Mouse (Mus musculus): Measurements from ENCODE around the gene Pkd1l2. TPM values are rescaled to one million over a fixed set of nuclear protein-coding genes. Genes with fewer than 3 reads are reported as not detected.

Gene Pkd1l2
- polyA plus RNA-seq, 1 experiment from 2014 or later: not detected

DNA sequence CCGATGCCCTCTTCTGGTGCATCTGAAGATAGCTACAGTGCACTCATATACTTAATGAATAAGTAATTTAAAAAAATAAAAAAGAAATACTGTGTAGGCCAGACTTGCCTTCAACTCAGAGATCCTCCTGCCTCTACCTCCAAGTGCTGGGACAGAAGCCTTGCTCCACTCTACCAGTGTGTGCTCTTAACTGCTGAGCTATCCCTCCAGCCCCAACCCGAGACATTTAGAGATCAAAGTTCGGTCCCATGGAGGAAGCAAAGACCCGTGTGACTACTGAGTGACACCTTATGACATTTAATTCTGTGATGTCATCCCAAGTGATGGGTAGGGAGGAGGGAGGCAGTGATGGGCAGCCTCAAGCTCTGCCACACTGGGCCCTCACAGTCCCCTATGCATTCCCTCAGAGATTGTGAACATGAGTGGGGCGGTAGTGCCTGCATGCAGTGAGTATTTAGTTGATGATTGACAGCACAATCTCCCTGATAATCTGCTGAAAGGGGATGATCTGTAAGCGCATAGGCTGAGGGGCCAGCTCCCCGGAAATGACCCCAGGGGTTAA lies 44.8 kb downstream of the Pkd1l2 start:
- 83% methylated on average over 7 of the region's 7 CpGs for WGBS
- Histone ChIP-seq H3K4me3 (ENCODE audit: low read depth, low read length) (no peak overlapping the region), H3K4me2 (ENCODE audit: low read depth, severe bottlenecking) (no peak overlapping the region), H3K9me3 (ENCODE audit: control insufficient read depth, low read length) (no peaks in the 10 kb centered on the region), H3K27me3 (ENCODE audit: control insufficient read depth, insufficient read depth, low read length) (no peaks in the 10 kb centered on the region), H3K9ac (ENCODE audit: low read length) (no peak overlapping the region), H3K27ac (replicated peaks; ENCODE audit: low read depth, low read length) (no peak overlapping the region), H3K4me1 (ENCODE audit: control insufficient read depth, insufficient read depth, low read length) (no peaks in the 10 kb centered on the region), H3K36me3 (ENCODE audit: control insufficient read depth, insufficient read depth, low read length) (no peaks in the 10 kb centered on the region)
- DNase-seq (ENCODE audit: low spot score) (no peak), ATAC-seq (ENCODE audit: insufficient number of reproducible peaks, low FRiP score, low TSS enrichment, low read depth) (no peak)

DNA sequence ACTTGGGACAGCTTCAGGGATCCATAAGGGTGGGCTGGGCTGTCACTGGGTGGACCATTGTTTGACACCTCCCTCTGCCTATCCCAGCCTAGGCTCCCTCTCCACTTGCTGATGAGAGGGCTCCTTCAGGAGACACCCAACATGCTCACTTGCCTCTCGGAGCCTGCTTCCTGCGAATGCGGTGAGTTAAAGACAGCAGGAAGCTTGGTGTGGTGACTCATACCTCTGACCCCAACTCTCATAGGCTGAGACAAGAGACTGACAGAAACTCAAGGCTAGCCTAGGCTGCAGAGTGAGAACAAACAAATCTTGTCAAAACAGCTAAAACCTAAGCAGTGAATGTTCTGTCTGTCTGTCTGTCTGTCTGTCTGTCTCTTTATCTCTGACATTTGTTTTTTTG lies 48.9 kb downstream of the Pkd1l2 start:
- Histone ChIP-seq H3K4me1 (ENCODE audit: control insufficient read depth, insufficient read depth, low read length) (no peaks in the 10 kb centered on the region), H3K4me3 (ENCODE audit: low read depth, low read length) (no peak overlapping the region), H3K9me3 (ENCODE audit: control insufficient read depth, low read length) (no peaks in the 10 kb centered on the region), H3K4me2 (ENCODE audit: low read depth, severe bottlenecking) (no peak overlapping the region), H3K36me3 (ENCODE audit: control insufficient read depth, insufficient read depth, low read length) (no peaks in the 10 kb centered on the region), H3K27me3 (ENCODE audit: control insufficient read depth, insufficient read depth, low read length) (no peaks in the 10 kb centered on the region), H3K9ac (ENCODE audit: low read length) (no peak overlapping the region), H3K27ac (replicated peaks; ENCODE audit: low read depth, low read length) (no peak overlapping the region)
- DNase-seq (ENCODE audit: low spot score) (no peak), ATAC-seq (ENCODE audit: insufficient number of reproducible peaks, low FRiP score, low TSS enrichment, low read depth) (no peak)
- WGBS: 78% methylated on average over 3 of the region's 3 CpGs

DNA sequence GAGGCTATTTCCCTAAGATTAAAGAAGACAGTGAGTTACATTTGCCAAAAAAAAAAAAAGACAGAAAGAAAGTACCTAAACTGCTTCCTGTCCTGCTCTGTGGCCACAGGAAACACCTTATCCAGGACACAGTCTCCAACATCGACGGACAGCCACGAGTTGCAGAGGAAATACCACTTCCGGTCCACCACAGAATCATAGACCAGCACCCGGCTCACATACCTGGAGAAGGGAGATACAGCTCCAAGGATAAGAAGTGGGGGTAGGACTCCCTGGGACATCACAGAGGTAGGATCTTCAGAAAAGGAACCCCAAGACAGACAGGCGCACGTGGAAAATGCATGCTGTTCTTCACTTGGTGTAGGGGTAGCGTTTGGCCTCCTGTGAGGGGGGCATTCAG lies 49.6 kb downstream of the Pkd1l2 start:
- 80% methylated on average over 8 of the region's 8 CpGs for WGBS
- DNase-seq (ENCODE audit: low spot score) (no peak), ATAC-seq (ENCODE audit: insufficient number of reproducible peaks, low FRiP score, low TSS enrichment, low read depth) (no peak)
- Histone ChIP-seq H3K4me3 (ENCODE audit: low read depth, low read length) (no peak overlapping the region), H3K36me3 (ENCODE audit: control insufficient read depth, insufficient read depth, low read length) (no peaks in the 10 kb centered on the region), H3K9ac (ENCODE audit: low read length) (no peak overlapping the region), H3K9me3 (ENCODE audit: control insufficient read depth, low read length) (no peaks in the 10 kb centered on the region), H3K4me1 (ENCODE audit: control insufficient read depth, insufficient read depth, low read length) (no peaks in the 10 kb centered on the region), H3K27ac (replicated peaks; ENCODE audit: low read depth, low read length) (no peak overlapping the region), H3K4me2 (ENCODE audit: low read depth, severe bottlenecking) (no peak overlapping the region), H3K27me3 (ENCODE audit: control insufficient read depth, insufficient read depth, low read length) (no peaks in the 10 kb centered on the region)

DNA sequence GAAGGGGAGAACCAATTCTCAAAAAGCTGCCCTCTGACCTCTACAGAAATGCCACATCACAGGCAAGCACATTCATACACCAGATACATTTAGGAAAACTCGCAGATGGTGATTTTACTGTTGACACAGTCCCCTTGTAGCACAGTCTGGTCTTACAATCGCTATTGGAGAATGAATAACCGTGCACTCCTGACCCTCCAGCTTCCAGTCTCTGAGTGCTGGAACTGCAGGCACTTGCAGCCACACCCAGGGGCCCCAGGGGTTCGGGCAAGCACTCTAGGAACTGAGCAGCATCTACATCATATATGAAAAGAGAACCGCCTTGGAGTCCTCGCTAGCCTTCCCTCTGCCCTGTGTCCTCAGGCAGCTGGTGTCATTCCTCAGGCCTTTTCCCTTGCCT lies 50.8 kb downstream of the Pkd1l2 start:
- H3K9ac ChIP-seq (ENCODE audit: low read length): no peak overlapping the region
- H3K4me3 ChIP-seq (ENCODE audit: low read depth, low read length): no peak overlapping the region
- H3K27me3 ChIP-seq (ENCODE audit: control insufficient read depth, insufficient read depth, low read length): no peaks in the 10 kb centered on the region
- ATAC-seq (ENCODE audit: insufficient number of reproducible peaks, low FRiP score, low TSS enrichment, low read depth) (no peak), DNase-seq (ENCODE audit: low spot score) (no peak)
- 76% methylated on average over 6 of the region's 6 CpGs for WGBS
- H3K27ac ChIP-seq (replicated peaks; ENCODE audit: low read depth, low read length): no peak overlapping the region
- no peaks in the 10 kb centered on the region for H3K4me1 ChIP-seq (ENCODE audit: control insufficient read depth, insufficient read depth, low read length)
- H3K36me3 ChIP-seq (ENCODE audit: control insufficient read depth, insufficient read depth, low read length): no peaks in the 10 kb centered on the region
- H3K9me3 ChIP-seq (ENCODE audit: control insufficient read depth, low read length): no peaks in the 10 kb centered on the region
- no peak overlapping the region for H3K4me2 ChIP-seq (ENCODE audit: low read depth, severe bottlenecking)

DNA sequence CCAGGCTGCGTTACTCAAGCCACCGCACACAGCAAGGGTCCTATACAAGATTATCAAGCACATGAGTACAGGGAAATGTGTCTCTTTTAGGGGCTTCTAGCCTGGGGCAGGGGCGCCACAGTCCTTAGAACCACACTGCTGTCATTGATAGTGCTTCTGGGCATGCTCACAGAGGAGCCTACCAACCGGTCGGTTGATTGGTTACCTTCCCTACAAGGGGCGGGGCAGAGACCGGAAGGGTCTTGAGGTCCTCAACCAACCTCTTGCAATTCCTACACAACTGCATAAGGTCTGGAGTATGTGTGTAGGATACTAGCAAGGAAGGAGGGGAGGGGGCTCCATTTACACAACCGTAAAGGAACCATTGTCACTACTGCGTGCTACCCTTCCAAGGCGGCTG lies 53.6 kb downstream of the Pkd1l2 start:
- no peaks in the 10 kb centered on the region for H3K36me3 ChIP-seq (ENCODE audit: control insufficient read depth, insufficient read depth, low read length)
- ATAC-seq (ENCODE audit: insufficient number of reproducible peaks, low FRiP score, low TSS enrichment, low read depth): no peak
- WGBS: 90% methylated on average over 10 of the region's 10 CpGs
- H3K4me3 ChIP-seq (ENCODE audit: low read depth, low read length): no peak overlapping the region
- H3K27me3 ChIP-seq (ENCODE audit: control insufficient read depth, insufficient read depth, low read length): no peaks in the 10 kb centered on the region
- no peaks in the 10 kb centered on the region for H3K4me1 ChIP-seq (ENCODE audit: control insufficient read depth, insufficient read depth, low read length)
- no peak overlapping the region for H3K27ac ChIP-seq (replicated peaks; ENCODE audit: low read depth, low read length)
- no peaks in the 10 kb centered on the region for H3K9me3 ChIP-seq (ENCODE audit: control insufficient read depth, low read length)
- H3K4me2 ChIP-seq (ENCODE audit: low read depth, severe bottlenecking): no peak overlapping the region
- H3K9ac ChIP-seq (ENCODE audit: low read length): no peak overlapping the region
- DNase-seq (ENCODE audit: low spot score): no peak

DNA sequence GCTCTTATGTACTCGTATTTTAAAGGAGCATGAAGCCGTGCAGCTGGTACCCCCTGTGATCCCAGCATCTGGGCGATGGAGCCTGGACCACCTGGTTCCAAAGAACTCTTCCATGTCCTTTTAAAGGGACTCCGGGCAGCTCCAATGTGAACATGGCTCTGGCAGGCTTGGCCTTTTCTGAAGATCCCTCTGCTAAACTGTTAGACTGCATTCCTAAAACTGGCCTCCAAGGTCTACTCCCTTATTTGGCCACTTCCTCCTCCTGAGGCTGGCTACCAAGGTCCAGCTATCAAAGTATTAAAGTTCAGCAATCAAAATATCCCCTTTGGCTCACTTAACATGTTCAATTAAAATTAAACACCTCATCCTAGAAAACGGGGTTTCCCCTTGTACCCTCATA lies 54.6 kb downstream of the Pkd1l2 start:
- H3K4me2 ChIP-seq (ENCODE audit: low read depth, severe bottlenecking): no peak overlapping the region
- no peaks in the 10 kb centered on the region for H3K27me3 ChIP-seq (ENCODE audit: control insufficient read depth, insufficient read depth, low read length)
- H3K9me3 ChIP-seq (ENCODE audit: control insufficient read depth, low read length): no peaks in the 10 kb centered on the region
- H3K36me3 ChIP-seq (ENCODE audit: control insufficient read depth, insufficient read depth, low read length): no peaks in the 10 kb centered on the region
- ATAC-seq (ENCODE audit: insufficient number of reproducible peaks, low FRiP score, low TSS enrichment, low read depth): no peak
- no peak overlapping the region for H3K9ac ChIP-seq (ENCODE audit: low read length)
- no peak overlapping the region for H3K4me3 ChIP-seq (ENCODE audit: low read depth, low read length)
- no peak overlapping the region for H3K27ac ChIP-seq (replicated peaks; ENCODE audit: low read depth, low read length)
- no peak for DNase-seq (ENCODE audit: low spot score)
- no peaks in the 10 kb centered on the region for H3K4me1 ChIP-seq (ENCODE audit: control insufficient read depth, insufficient read depth, low read length)
- 86% methylated on average over 5 of the region's 5 CpGs for WGBS

DNA sequence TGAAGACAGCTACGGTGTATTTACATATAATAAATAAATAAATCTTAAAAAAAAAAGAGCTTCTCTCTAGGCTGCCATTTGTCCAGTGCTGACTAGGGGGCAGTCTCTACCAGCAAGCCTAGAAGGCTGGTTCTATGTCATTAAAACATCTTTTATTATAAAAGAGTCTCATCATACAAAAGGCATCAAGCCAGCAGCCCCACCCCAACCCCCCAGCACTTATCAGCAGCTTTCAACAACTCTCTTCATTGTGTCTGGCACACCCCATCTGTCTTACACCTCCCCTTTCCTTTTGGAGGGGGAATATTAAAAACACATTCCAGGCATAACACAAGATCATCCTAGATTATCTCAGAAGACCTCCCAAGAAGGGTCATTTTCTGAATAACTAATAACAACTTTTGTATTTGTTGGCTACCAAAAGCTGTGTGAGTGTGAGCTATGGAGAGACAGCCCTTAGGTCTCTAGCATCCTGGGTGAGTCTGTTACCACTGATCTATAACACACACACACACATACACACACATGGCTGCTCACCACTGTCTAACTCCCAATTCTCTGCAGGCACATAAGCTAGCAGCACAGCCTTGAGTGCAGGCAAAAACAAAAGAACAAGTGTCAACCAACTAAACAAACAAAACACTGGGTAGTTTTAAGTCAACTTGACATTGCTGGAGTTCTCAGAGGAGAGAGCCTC lies 59.8 kb downstream of the Pkd1l2 start:
- H3K36me3 ChIP-seq (ENCODE audit: control insufficient read depth, insufficient read depth, low read length): no peaks in the 10 kb centered on the region
- H3K27me3 ChIP-seq (ENCODE audit: control insufficient read depth, insufficient read depth, low read length): no peaks in the 10 kb centered on the region
- no peak overlapping the region for H3K9ac ChIP-seq (ENCODE audit: low read length)
- no peak overlapping the region for H3K4me3 ChIP-seq (ENCODE audit: low read depth, low read length)
- DNase-seq (ENCODE audit: low spot score) (no peak), ATAC-seq (ENCODE audit: insufficient number of reproducible peaks, low FRiP score, low TSS enrichment, low read depth) (no peak)
- no peaks in the 10 kb centered on the region for H3K4me1 ChIP-seq (ENCODE audit: control insufficient read depth, insufficient read depth, low read length)
- H3K4me2 ChIP-seq (ENCODE audit: low read depth, severe bottlenecking): no peak overlapping the region
- 87% methylated on average over 1 of the region's 1 CpGs for whole genome bisulfite sequencing
- no peaks in the 10 kb centered on the region for H3K9me3 ChIP-seq (ENCODE audit: control insufficient read depth, low read length)
- H3K27ac ChIP-seq (replicated peaks; ENCODE audit: low read depth, low read length): no peak overlapping the region

DNA sequence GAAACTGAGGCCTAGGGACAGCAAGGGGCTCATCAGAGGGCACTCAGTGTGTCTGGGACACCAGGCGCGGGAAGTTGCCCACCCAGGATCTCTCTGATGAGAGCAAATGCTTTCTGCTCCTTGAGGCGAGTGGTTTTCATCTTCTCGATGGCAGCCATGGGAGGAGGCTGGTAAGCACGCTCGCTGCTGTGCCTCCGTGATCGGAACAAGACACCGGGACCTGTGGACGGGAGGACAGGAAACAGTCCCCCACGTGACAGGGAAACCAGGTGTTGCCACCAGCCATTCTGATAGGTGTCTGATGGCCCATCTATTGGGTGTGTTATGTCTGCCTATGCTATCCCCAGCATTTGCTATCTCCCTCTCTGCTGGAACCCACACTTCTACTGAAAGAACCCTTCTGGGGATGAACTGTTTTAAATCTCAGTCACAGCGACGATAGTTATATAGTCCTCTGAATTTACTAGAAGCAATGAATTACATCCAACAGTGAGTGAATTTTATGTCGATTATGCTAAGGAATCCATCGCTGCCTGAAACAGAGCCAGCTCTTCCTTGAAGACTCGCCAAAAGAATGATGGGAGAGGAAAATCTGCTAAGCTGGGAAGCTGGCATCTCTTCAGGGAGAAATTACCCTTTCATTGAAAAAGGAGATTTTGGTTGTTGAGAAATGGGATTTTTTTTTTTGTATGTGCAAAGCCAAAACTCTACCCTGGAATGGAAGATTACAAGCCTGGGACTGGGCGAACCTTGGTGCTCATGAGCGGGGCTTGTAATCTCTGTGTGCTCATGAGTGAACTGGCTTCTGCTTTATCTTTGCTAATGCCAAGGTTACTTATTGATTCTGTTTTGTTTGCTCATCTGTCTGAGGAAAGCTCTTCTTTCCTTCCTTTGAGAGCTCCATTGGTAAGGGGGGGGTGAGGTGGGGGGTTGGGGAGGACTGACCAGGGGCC lies 62.6 kb downstream of the Pkd1l2 start:
- no peaks in the 10 kb centered on the region for H3K4me1 ChIP-seq (ENCODE audit: control insufficient read depth, insufficient read depth, low read length)
- no peak overlapping the region for H3K4me2 ChIP-seq (ENCODE audit: low read depth, severe bottlenecking)
- no peak overlapping the region for H3K4me3 ChIP-seq (ENCODE audit: low read depth, low read length)
- H3K27me3 ChIP-seq (ENCODE audit: control insufficient read depth, insufficient read depth, low read length): no peaks in the 10 kb centered on the region
- H3K9ac ChIP-seq (ENCODE audit: low read length): no peak overlapping the region
- no peaks in the 10 kb centered on the region for H3K36me3 ChIP-seq (ENCODE audit: control insufficient read depth, insufficient read depth, low read length)
- DNase-seq (ENCODE audit: low spot score): no peak
- WGBS: 80% methylated on average over 18 of the region's 18 CpGs
- no peak overlapping the region for H3K27ac ChIP-seq (replicated peaks; ENCODE audit: low read depth, low read length)
- 0 out of 2 replicates have a peak, but pooled peaks cover 2% of the 10 kb centered on the region for H3K9me3 ChIP-seq (ENCODE audit: control insufficient read depth, low read length)
- no peak for ATAC-seq (ENCODE audit: insufficient number of reproducible peaks, low FRiP score, low TSS enrichment, low read depth)

All from limb, embryonic 11.5 days (tissue).